Mouse (Mus musculus) left cerebral cortex, adult 2 months (tissue): ENCODE measurements around the gene Lonrf2. TPM values are rescaled to one million over a fixed set of nuclear protein-coding genes. Genes with fewer than 3 reads are reported as not detected.

Source experiments
- DNase-seq, 2 experiments: peaks; one replicate each; pipeline ENCODE4 v3.0.0; 2021 to 2022; ENCODE audit warnings: low spot score in 2 of 2, mixed read lengths in 1 of 2; ENCODE audit errors: extremely low spot score in 1 of 2
- H3K27ac ChIP-seq: fragments of 200-600 bp; 2 replicates; pipeline ENCODE4 v1.8.1; 2022
- H3K4me3 ChIP-seq: fragments of 200-600 bp; 2 replicates; pipeline ENCODE4 v1.8.1; 2022
- CTCF ChIP-seq: fragments of 200-600 bp; IDR thresholded peaks from 2 replicates; pipeline ENCODE4 v1.8.1; 2022; ENCODE audit warnings: antibody characterized with exemption, mild to moderate bottlenecking, moderate library complexity
- intact Hi-C: fragments of 180-260 bp; cut with DNase I; formaldehyde crosslinking; loops from one replicate; pipeline ENCODE4 v1.15.1; 2025
- total RNA-seq, 2 experiments: library from RNA; stranded (reverse); gene quantifications; 2 replicates each; pipeline ENCODE4 v1.2.3; 2021

Gene Lonrf2
- total RNA-seq, 2 experiments from 2014 or later = 120 to 123 TPM

- peak; percentile 47 for TF ChIP-seq CTCF
- intact Hi-C loops = no loop called here
- Histone ChIP-seq H3K4me3 (peak overlapping the region; percentile 73), H3K27ac (no peak overlapping the region)
- peak in 1 of 2 experiments; percentile 38 for DNase-seq
Measured at GRCm38 (mm10) chr1:38834899-38835298, 1.6 kb downstream of the Lonrf2 start.

DNA sequence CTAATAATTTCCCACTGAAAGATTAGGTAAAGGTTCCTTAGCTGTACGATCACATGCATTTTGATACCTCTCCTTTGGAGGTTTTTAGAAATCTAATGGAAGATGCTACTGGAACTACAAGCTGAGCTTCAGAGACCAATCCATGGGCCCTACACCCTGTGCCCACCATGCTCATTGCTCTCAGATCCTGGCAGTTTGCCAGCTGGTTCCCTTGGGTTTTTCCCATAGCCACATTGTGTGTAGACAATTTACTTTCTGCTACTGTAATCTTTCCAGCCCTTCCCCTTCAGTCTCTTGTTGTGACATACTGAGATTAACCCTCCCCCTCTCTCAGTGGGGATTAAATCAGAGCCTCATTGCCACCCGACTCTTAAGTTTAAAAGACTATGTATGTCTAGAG is 11.6 kb downstream of the Lonrf2 start:
- DNase-seq = no peak
- intact Hi-C loops = no loop called here
- H3K27ac ChIP-seq = no peak overlapping the region
- no peak overlapping the region for H3K4me3 ChIP-seq
- no peak for TF ChIP-seq CTCF

GRCm38 (mm10) chr1:38823851-38824250 is 12.7 kb downstream of the Lonrf2 start:
- intact Hi-C loops = no loop called here
- TF ChIP-seq CTCF = no peak
- H3K4me3 ChIP-seq = no peak overlapping the region
- DNase-seq = no peak
- no peak overlapping the region for H3K27ac ChIP-seq

DNA sequence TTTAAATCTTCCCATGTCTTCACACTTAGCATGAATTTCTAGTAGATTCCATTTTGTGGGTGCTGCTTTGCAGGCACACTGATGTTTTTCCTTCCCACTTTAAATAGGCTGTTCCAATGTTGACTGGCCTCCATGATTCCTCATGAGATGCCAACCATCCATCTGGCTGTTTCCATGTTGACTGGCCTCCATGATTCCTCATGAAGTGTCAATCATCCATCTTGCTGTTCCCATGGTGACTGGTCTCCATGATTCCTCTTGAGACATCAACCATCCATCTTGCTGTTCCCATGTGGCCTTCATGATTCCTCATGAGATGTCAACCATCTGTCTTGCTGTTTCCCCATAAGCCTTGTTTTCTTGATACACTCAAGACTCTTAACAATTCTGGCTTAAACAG is 16.8 kb downstream of the Lonrf2 start:
- Histone ChIP-seq H3K27ac (no peak overlapping the region), H3K4me3 (no peak overlapping the region)
- intact Hi-C loops = no loop called here
- no peak for DNase-seq
- no peak for TF ChIP-seq CTCF

DNA sequence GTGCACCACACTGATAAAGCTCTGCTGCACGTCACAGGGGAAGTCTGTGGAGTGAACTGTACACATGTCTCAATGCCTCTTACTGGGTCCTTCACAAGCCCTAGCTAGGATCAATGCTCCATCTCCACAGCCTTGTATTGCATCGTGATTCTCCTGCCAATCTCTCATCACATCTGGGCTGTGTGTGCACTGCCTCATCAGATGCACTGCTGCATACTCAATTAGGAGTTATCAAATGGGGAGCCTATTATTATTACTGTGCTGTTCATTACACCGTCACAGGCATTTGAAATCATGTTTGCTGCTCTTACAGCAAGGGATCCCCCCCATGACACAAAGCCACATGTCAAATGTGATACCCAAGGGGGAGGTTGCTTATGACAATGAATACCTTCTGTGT is 18.8 kb downstream of the Lonrf2 start:
- Histone ChIP-seq H3K4me3 (no peak overlapping the region), H3K27ac (no peak overlapping the region)
- no peak for TF ChIP-seq CTCF
- intact Hi-C loops = no loop called here
- DNase-seq = no peak

DNA sequence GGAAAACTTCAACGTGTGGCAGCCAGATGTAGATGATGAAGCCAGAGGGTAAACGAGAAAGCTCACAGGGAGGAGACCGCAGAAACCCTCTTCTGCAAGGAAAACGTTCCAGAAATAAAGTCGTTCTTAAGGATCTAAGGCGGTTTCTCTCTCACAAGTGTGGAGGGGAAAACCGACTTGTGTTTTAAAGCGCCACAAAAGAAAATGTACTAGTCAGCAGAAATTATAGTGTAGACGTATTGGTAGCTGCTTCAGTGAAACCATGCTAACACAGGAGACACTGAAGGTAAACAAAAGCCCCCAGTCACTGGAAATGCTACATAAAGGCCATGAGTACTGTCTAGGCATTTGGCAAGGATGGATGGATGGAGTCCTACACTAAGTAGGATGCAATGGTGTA is 19.2 kb downstream of the Lonrf2 start:
- Histone ChIP-seq H3K27ac (no peak overlapping the region), H3K4me3 (no peak overlapping the region)
- DNase-seq = no peak
- intact Hi-C loops = no loop called here
- no peak for TF ChIP-seq CTCF

- DNase-seq = no peak
- no peak overlapping the region for H3K27ac ChIP-seq
- intact Hi-C loops = no loop called here
- no peak overlapping the region for H3K4me3 ChIP-seq
- no peak for TF ChIP-seq CTCF
Measured at GRCm38 (mm10) chr1:38816306-38816705, 20.2 kb downstream of the Lonrf2 start.

DNA sequence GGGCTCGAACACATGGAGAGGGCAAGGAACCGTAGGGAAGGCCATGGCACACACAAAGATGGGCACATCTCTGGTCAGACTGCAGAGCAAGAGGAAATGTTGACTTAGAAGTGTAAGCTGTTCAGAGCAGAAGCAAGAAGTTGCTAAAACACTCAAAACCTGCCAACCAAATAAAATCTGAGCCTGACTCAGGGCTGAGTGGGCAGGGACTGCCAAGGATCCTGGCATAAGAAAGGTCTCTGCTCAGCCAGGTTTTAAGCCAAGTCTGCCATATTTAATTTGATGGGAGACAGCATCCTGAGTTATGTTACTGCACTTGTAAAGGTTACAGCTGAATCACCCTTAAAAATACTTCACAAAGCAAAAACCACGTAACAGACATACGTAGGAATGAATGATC is 29.4 kb downstream of the Lonrf2 start:
- no peak for TF ChIP-seq CTCF

GRCm38 (mm10) chr1:38800402-38800801 is 36.1 kb downstream of the Lonrf2 start:
- TF ChIP-seq CTCF = no peak
- Histone ChIP-seq H3K27ac (no peak overlapping the region), H3K4me3 (no peak overlapping the region)
- no peak for DNase-seq
- intact Hi-C loops = no loop called here

More for the DNA sequence above, 29.4 kb downstream of the Lonrf2 start:
- intact Hi-C loops = no loop called here
- Histone ChIP-seq H3K27ac (no peak overlapping the region), H3K4me3 (no peak overlapping the region)
- peak in 1 of 2 experiments; percentile 28 for DNase-seq

- no peak overlapping the region for H3K27ac ChIP-seq
- intact Hi-C loops = loop anchor here (2.0 kb wide), 1 partner anchor 57 kb away; no protein-coding TSS in a partner anchor
- H3K4me3 ChIP-seq = no peak overlapping the region
- DNase-seq = no peak
- TF ChIP-seq CTCF = peak; percentile 70
Measured at GRCm38 (mm10) chr1:38799304-38799703, 37.2 kb downstream of the Lonrf2 start.

DNA sequence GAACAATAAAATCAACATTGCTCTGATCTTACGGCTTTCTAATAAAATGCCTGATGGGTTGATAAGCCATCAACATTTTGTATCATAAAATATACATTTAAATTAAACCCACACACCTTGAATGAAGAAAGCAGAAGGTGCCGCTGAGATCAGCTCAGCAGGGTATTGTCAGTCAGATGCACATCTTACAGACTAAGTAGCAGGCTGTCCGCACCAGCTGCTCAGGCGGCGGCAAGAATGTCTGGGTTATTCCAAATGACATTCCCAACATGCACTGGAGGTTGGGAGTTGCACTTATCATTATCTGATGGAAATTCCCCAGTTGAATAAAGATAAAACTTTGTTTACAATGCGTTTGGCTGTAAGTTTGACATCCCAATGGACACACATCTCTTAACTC is 39.6 kb downstream of the Lonrf2 start:
- Histone ChIP-seq H3K4me3 (no peak overlapping the region), H3K27ac (no peak overlapping the region)
- TF ChIP-seq CTCF = no peak
- intact Hi-C loops = no loop called here
- no peak for DNase-seq

GRCm38 (mm10) chr1:38795496-38795895 is 41.0 kb downstream of the Lonrf2 start:
- TF ChIP-seq CTCF = no peak
- H3K27ac ChIP-seq = no peak overlapping the region
- no peak for DNase-seq
- intact Hi-C loops = no loop called here
- no peak overlapping the region for H3K4me3 ChIP-seq

DNA sequence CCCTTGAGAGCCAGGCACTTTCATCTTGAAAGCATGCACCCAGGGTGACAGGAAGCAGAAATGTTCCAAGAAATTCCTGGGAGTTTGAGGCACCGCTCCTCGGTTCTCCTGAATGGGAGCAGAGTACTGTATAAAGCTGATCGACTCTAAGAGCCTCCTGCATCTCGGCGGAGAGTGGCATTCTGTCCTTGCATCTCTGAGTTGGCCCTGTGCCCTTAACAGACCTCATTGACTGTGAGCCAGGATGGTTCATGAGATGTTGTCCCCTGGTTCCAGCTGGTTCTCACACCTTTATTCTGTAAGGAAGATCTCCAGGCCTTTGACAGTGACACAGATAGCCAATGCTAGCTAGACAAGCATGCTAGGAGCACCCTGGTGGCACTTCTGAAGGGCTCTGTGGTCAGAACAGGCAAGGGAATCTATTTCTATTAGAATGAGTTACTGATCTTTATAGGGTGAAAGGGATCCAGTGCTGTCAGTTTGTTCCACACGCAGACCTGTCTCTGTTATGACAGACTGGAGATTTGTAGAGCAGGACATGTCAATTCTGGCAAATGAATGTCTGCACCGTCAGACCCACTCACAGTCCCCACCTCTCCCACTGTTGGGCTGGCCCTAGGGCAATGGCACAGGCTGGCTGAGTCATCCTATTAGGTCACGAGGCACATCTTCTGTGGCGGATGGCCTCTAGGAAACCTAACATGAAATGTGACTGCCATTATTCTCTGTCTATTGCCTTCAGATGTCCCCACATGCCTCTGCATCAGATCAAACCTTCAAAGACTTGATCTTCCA is 45.3 kb downstream of the Lonrf2 start:
- Histone ChIP-seq H3K4me3 (no peak overlapping the region), H3K27ac (no peak overlapping the region)
- no peak for DNase-seq
- intact Hi-C loops = no loop called here
- TF ChIP-seq CTCF = no peak
